Mouse (Mus musculus) CH12.LX (cell line): Measurements from ENCODE around the gene Tmem273.

Experiments
- POLR2A ChIP-seq: IDR thresholded peaks from 2 replicates; pipeline ENCODE4 v1.6.1; 2011; ENCODE audit warnings: low read depth, mild to moderate bottlenecking, improper control_type of control experiment, low read length
- TBP ChIP-seq: conservative IDR thresholded peaks from 2 replicates; pipeline ENCODE4 v1.6.1; 2011; ENCODE audit warnings: low read depth, low read length, improper control_type of control experiment
- ZC3H11A ChIP-seq: IDR thresholded peaks from 2 replicates; pipeline ENCODE4 v1.6.1; 2012; ENCODE audit warnings: low read depth, mild to moderate bottlenecking, inconsistent platforms, low read length, improper control_type of control experiment

- TF ChIP-seq ZC3H11A (no peak), TBP (no peak), POLR2A (no peak)
Measured at GRCm38 (mm10) chr14:32784130-32784747, 1.5 kb upstream of the Tmem273 start.
